Mouse (Mus musculus): ENCODE data around the gene Adamts6.

DNA sequence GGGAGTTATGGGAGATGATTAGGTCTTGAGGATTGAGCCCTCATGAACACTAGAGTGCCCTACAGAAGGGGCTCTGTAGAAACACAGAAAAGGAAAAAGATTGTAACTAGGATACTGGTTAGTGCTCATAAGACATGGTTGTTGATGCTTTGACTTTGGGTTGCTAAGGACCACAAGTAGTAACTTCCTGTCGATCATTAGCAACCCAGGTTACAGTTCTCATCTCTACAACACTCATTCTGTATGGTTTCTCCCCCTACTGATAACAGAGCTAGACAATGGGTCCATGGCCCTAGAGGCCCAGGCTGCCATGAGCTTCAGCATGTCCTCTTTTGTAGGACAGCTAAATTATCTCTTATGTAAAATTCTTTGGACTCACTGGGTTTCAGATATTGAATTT, 227.4 kb downstream of the Adamts6 start:
- TF ChIP-seq EP300 (IDR thresholded peaks at IDR 0.05; ENCODE audit: insufficient read depth, low read depth, low read length): no peak
- TF ChIP-seq POLR2A (IDR thresholded peaks at IDR 0.05; ENCODE audit: insufficient read depth, low read length): no peak
- TF ChIP-seq CTCF (IDR thresholded peaks at IDR 0.05; ENCODE audit: low read depth, low read length): no peak
